Mouse (Mus musculus): ENCODE data around the gene Scn2a.
A peak's percentile ranks its signal among the peaks of the same experiment; 100 is the strongest.

Scn2a gene

DNA sequence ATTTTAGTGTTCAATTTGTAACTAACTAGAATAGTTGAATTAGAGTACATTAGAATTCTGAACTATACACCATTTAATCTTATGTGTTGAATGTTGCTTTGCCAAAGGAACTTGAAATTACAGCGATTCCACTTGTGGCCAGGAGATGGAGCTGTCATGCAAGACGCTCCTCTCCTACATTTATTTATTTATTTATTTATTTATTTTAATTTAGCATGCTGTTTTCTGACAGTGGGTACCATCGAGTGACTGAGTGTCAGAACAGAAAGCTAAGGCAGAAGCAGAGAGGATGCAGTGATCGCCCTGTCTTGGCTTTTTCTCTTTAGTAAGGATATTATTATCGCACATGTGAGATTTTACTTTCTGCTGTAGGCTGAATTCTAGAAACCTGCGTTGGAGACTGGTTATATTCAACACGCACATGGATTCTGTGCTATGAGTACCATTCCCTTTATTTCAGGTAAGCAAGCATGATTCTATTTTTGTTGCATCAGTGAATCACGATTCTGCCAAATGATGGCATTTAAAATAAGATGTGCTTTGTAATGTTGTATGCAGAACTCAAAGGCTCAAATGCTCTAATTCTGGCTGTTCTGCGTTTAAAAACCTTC lies at the start of gene Scn2a:
TSS of gene Scn2a (plus strand) at position 216 of the 611 bp plus-strand sequence.
- DNase-seq (ENCODE audit: extremely low spot score, low spot score) = peak; percentile 30

- DNase-seq (ENCODE audit: extremely low spot score, low spot score) = no peak
Measured at GRCm38 (mm10) chr2:65587679-65588078, 32.9 kb upstream of the Scn2a start.

DNA sequence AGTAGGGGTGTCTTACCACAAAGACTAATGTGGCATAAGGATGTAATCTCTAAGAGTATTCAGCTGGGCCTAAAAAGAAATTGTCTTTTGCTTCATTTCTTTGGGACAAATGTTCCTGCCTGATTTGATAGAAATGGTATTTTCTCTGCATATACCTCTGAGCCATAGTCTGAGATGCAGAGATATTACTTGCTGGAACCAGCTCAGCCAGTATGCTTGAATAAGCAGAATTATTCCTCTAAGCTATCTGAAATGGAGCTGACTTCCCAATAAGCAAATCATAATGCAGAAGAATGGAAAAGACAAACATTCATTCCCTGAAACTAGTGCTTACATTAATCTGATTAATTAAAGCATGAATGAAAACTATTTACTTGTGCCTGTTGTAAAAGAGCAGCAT lies 12.8 kb upstream of the Scn2a start:
- no peak for DNase-seq (ENCODE audit: extremely low spot score, low spot score)

DNA sequence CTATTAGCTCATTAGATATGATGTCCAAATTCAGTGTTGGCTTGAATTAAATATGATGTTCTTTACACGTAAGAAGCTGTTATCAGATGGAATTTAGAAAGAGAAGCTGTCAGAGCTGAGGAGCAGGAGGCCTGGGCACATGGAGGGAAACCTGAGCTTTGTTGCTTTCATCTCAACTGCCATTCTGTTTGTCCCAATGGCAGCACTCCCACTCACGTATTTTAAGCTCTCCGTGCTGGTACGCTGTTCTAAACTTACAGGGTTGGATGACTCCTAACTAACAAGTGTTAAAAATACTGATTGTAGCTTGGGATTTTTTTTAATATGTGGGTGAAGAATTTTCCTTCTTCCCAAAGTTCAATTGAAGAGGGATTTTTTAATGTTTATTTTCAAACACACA lies 8.7 kb upstream of the Scn2a start:
- DNase-seq (ENCODE audit: extremely low spot score, low spot score) = no peak

GRCm38 (mm10) chr2:65619781-65620180 lies 790 bp upstream of the Scn2a start:
- DNase-seq (ENCODE audit: extremely low spot score, low spot score) = peak; percentile 69

DNA sequence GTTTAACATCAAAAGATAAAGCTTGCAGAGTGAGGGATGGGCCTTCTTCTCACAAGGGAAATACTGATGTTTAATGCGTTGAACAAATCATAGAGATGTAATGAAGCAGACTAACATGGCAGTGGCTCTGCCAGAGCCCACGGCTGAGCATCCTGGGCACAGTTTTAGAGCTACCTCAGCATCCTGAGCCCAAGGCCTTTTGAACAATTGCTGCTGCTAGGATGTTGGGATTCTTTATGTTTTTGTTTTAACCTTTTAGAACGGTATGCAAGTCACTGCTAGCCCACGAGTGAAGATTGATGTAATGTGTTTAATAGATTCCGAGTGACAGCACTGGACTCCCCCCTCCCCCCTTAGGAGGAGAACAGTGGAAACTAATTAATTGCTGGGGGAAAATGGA lies 683 bp downstream of the Scn2a start:
- no peak for DNase-seq (ENCODE audit: extremely low spot score, low spot score)

- DNase-seq (ENCODE audit: extremely low spot score, low spot score) = no peak
Measured at GRCm38 (mm10) chr2:65621838-65622237, 1.3 kb downstream of the Scn2a start.

GRCm38 (mm10) chr2:65652636-65653035 lies 32.1 kb downstream of the Scn2a start:
- DNase-seq (ENCODE audit: extremely low spot score, low spot score) = no peak

DNA sequence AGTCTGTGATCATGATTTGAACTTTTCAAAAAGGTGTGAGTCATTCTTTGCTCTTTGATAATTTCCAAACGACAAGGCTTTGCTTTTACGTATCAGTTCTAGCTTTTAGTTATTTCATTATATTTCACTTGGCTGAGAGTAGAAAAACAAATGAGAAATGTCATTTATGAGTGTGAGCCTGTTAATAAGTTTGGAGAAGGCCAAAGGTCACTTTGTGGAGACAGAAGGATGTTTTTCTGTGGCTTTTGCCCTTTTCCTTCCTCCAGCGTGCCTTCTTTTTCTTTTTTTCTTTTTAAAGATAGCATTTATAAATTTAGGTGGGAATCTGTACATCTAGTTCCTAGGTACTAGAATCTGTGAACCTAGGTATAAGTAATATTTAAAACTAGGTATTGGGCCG lies 36.5 kb downstream of the Scn2a start:
- DNase-seq (ENCODE audit: extremely low spot score, low spot score) = no peak

DNA sequence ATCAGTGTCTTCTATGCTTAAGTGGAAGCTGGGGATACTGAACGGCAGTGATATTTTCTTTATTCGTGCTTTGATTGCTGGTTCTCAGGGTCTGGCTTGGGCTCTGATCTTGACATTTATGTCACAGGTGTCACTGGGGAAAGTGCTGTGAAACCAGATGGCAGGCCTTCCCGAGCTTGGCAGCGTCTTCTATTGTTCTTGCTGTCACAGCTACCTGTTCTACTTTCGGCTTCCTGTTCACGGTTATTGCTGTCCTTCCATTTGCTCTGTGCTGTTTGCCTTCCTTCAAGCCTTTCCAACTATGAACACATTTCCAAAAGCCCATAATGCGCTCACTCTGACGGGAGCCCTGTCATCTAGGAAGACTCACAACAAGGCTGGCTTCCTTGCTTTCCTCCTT lies 37.9 kb downstream of the Scn2a start:
- DNase-seq (ENCODE audit: extremely low spot score, low spot score) = no peak

- no peak for DNase-seq (ENCODE audit: extremely low spot score, low spot score)
Measured at GRCm38 (mm10) chr2:65663892-65664291, 43.3 kb downstream of the Scn2a start.

GRCm38 (mm10) chr2:65664481-65664880 lies 43.9 kb downstream of the Scn2a start:
- no peak for DNase-seq (ENCODE audit: extremely low spot score, low spot score)

- DNase-seq (ENCODE audit: extremely low spot score, low spot score) = no peak
Measured at GRCm38 (mm10) chr2:65665180-65665579, 44.6 kb downstream of the Scn2a start.

DNA sequence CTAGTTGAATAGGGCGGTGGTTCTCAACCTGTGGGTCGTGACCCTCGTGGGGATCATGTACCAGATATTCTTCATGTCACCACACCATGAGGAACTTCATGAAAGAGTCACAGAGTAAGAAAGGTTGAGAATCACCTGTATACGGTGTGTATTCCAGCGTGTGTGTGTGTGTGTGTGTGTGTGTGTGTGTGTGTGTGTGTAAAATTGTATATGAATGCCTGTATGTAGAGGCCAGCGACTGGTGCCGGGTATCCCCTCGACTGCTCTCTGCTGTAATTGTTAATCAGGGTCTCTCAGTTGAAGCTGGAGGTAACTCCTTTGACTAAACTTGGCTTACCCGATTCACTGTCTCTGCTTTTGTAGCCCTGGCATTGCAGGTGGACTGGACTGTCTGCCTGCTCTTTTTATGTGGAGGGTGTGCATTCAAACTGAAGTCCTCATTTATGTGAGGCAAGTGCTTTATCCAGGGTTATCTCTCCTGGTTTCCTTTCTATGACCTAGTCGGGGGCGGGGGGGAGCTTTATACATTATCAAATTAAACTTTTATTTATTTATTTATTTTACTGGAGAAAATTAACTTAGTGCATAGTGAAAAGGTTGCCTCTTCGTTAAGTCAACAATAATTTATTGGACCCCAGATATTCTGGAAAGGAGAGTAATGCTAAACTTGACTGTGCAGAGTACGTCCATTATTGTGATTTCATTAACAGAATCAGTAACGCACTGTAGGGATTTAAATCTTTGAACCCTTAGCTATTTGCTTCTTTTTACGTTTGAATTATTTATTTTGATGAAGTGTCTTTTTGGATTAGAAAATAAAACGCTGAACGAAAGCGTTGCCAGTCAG lies 47.2 kb downstream of the Scn2a start:
- DNase-seq (ENCODE audit: extremely low spot score, low spot score) = no peak

- peak; percentile 79 for DNase-seq (ENCODE audit: extremely low spot score, low spot score)
Measured at GRCm38 (mm10) chr2:65668437-65669135, 48.0 kb downstream of the Scn2a start.

GRCm38 (mm10) chr2:65669561-65669960 lies 49.0 kb downstream of the Scn2a start:
- no peak for DNase-seq (ENCODE audit: extremely low spot score, low spot score)

DNA sequence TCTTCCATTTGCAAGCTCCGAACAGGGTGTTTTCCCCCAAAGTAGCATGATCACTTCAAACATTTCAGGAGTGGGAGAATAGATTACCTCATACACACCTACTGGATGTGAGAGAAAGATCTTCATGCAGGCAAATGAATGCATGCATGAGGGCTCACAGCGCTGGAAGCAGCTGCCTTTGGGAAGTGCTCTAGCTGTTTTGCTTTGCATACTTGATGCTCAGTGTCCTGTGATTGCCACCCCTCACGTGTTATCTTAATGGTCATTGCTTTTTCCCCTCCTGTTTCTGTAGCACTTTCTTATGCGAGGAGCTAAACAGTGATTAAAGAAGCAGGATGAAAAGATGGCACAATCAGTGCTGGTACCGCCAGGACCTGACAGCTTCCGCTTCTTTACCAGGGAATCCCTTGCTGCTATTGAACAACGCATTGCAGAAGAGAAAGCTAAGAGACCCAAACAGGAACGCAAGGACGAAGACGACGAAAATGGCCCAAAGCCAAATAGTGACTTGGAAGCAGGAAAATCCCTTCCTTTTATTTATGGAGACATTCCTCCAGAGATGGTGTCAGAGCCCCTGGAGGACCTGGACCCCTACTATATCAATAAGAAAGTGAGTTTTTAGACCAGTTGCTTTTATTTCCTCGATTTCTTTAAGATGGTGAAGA lies 49.7 kb downstream of the Scn2a start:
- no peak for DNase-seq (ENCODE audit: extremely low spot score, low spot score)

DNA sequence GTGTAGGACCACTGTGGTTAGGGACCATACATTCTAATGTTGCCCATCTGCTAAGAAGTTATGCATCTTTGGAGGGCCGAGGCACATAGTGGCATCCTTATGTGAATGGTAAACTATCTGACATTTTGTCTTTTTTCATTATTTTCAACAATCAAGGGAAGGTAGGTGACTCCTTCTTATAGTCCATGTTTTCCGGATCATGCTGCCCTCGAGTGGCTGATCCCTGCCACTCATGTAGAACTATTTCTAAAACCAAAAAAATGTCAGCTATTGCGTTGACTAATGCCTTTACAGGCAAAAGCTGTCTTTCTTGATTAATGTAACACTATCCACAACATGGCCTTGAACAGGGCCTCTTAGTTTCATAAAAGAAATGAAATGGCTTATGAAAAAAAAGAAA lies 59.0 kb downstream of the Scn2a start:
- DNase-seq (ENCODE audit: extremely low spot score, low spot score) = no peak

GRCm38 (mm10) chr2:65685151-65685550 lies 64.6 kb downstream of the Scn2a start:
- DNase-seq (ENCODE audit: extremely low spot score, low spot score) = no peak

GRCm38 (mm10) chr2:65690456-65691184 lies 70.0 kb downstream of the Scn2a start:
- no peak for DNase-seq (ENCODE audit: extremely low spot score, low spot score)

DNA sequence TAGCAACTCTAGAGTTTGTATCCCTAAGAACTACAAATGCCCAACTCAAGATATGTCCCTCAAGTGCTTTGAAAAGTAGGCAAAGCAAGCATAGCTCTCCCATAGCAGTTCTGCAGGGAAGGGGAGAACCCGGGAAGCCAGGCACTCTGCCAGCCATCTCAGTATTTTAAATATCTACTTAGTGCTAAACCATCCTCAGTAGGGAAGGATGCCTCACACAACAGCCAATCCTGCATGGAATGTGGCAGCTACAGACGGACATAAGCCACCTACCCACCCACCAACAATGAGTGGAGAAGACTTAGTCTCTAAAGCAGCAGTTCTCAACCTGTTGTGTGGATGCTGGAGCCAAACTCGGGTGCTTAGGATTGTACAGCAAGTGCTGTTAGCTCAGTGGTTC lies 73.9 kb downstream of the Scn2a start:
- DNase-seq (ENCODE audit: extremely low spot score, low spot score) = no peak
